Mouse (Mus musculus) heart, postnatal 0 days (tissue): Measurements from ENCODE around the gene Lingo3.

ENCODE experiments used
- CTCF ChIP-seq: IDR thresholded peaks from 2 replicates; pipeline ENCODE4 v1.5.1; 2016; ENCODE audit warnings: antibody characterized with exemption, control low read depth, low read depth
- EP300 ChIP-seq: IDR thresholded peaks from 2 replicates; pipeline ENCODE4 v1.6.1; 2016; ENCODE audit warnings: antibody characterized with exemption, low read depth

- no peak for TF ChIP-seq CTCF
- TF ChIP-seq EP300: no peak
Observed at GRCm38 (mm10) chr10:80854913-80855748, 11.3 kb upstream of the Lingo3 start, which contains the start of the genes Lsm7 and Sppl2b.
